Mouse (Mus musculus) embryonic facial prominence, embryonic 15.5 days (tissue): ENCODE measurements at regions not wholly inside any gene's neighbourhood (a gene's known extent, or its start where the extent isn't known, plus 50 kb on each side); places are given as distances from the start of the nearest gene placed in this dataset.

Source experiments
- ATAC-seq: fragments of 200-750 bp; cut with Nextera tagmentation; 2 replicates; pipeline ENCODE4 v1.8.0; 2017; ENCODE audit warnings: low read depth, moderate TSS enrichment; ENCODE audit not compliant: insufficient number of reproducible peaks, low FRiP score, low TSS enrichment
- H3K27ac ChIP-seq: fragments of 300-500 bp; sonication (generic); replicated peaks from 2 replicates; pipeline ENCODE4 v1.5.1; 2015; ENCODE audit warnings: mild to moderate bottlenecking, inconsistent platforms
- H3K27me3 ChIP-seq: fragments of 300-500 bp; sonication (generic); 2 replicates; pipeline ENCODE4 v1.6.1; 2015; ENCODE audit warnings: inconsistent platforms
- H3K36me3 ChIP-seq: fragments of 300-500 bp; sonication (generic); 2 replicates; pipeline ENCODE4 v1.6.1; 2015; ENCODE audit warnings: mild to moderate bottlenecking, inconsistent platforms
- H3K4me1 ChIP-seq: fragments of 300-500 bp; sonication (generic); 2 replicates; pipeline ENCODE4 v1.6.1; 2015; ENCODE audit warnings: inconsistent platforms
- H3K4me2 ChIP-seq: fragments of 300-500 bp; sonication (generic); replicated peaks from 2 replicates; pipeline ENCODE4 v1.6.1; 2015; ENCODE audit warnings: mild to moderate bottlenecking, inconsistent platforms
- H3K4me3 ChIP-seq: fragments of 300-500 bp; sonication (generic); replicated peaks from 2 replicates; pipeline ENCODE4 v1.5.1; 2015; ENCODE audit warnings: mild to moderate bottlenecking, inconsistent platforms
- H3K9ac ChIP-seq: fragments of 300-500 bp; sonication (generic); 2 replicates; pipeline ENCODE4 v1.6.1; 2015; ENCODE audit warnings: inconsistent platforms
- H3K9me3 ChIP-seq: fragments of 300-500 bp; sonication (generic); replicated peaks from 2 replicates; pipeline ENCODE4 v1.6.1; 2016; ENCODE audit warnings: inconsistent platforms
- WGBS: fragments of 180-500 bp; shearing (Covaris S2); methylation state at CpG from one replicate; pipeline ENCODE4 v1.1.7; 2015; 5-methylcytosine and 5-hydroxymethylcytosine counted together

GRCm38 (mm10) chr16:72085181-72085580 lies 222.9 kb upstream of the Robo1 start:
- ATAC-seq, result no peak
- Histone ChIP-seq H3K4me1 (no peaks in the 10 kb centered on the region), H3K9me3 (no peaks in the 10 kb centered on the region), H3K27ac (no peak overlapping the region), H3K9ac (no peak overlapping the region), H3K27me3 (no peaks in the 10 kb centered on the region), H3K36me3 (no peaks in the 10 kb centered on the region), H3K4me2 (no peak overlapping the region), H3K4me3 (no peak overlapping the region)
- WGBS, result 81% methylated on average over 5 of the region's 5 CpGs

- Histone ChIP-seq H3K9ac (no peak overlapping the region), H3K9me3 (no peaks in the 10 kb centered on the region), H3K27me3 (no peaks in the 10 kb centered on the region), H3K36me3 (no peaks in the 10 kb centered on the region), H3K4me3 (no peak overlapping the region), H3K4me1 (no peaks in the 10 kb centered on the region), H3K4me2 (no peak overlapping the region), H3K27ac (no peak overlapping the region)
- 42% methylated on average over 4 of the region's 4 CpGs for WGBS
- ATAC-seq, result no peak
These were observed 220.1 kb upstream of the Robo1 start for GRCm38 (mm10) chr16:72088053-72088452.

GRCm38 (mm10) chr16:72088916-72089315 lies 219.2 kb upstream of the Robo1 start:
- 80% methylated on average over 6 of the region's 6 CpGs for WGBS
- Histone ChIP-seq H3K4me3 (no peak overlapping the region), H3K36me3 (no peaks in the 10 kb centered on the region), H3K27me3 (no peaks in the 10 kb centered on the region), H3K9me3 (no peaks in the 10 kb centered on the region), H3K27ac (no peak overlapping the region), H3K9ac (no peak overlapping the region), H3K4me1 (no peaks in the 10 kb centered on the region), H3K4me2 (no peak overlapping the region)
- no peak for ATAC-seq
